Mouse (Mus musculus): Measurements from ENCODE around the gene Cmah.
A peak's percentile ranks its signal among the peaks of the same experiment; 100 is the strongest.

The Cmah gene

GRCm38 (mm10) chr13:24327201-24327600 is at the start of gene Cmah:
TSS of gene Cmah (plus strand) at chr13:24327404.
- no peak for DNase-seq

- DNase-seq = no peak
Observed at GRCm38 (mm10) chr13:24279407-24279761, 47.8 kb upstream of the Cmah start.

GRCm38 (mm10) chr13:24279762-24280438 is 47.3 kb upstream of the Cmah start:
- peak; percentile 35 for DNase-seq

GRCm38 (mm10) chr13:24280439-24281431 is 46.5 kb upstream of the Cmah start, which contains the start of gene Carmil1:
TSS of gene Carmil1 (minus strand) at chr13:24280795.
- peak; percentile 79 for DNase-seq

- DNase-seq = no peak
Observed at GRCm38 (mm10) chr13:24287381-24287780, 39.8 kb upstream of the Cmah start.

- DNase-seq = peak; percentile 62
Observed at GRCm38 (mm10) chr13:24297252-24297651, 30.0 kb upstream of the Cmah start.

GRCm38 (mm10) chr13:24305486-24305885 is 21.7 kb upstream of the Cmah start:
- no peak for DNase-seq

GRCm38 (mm10) chr13:24306248-24306647 is 21.0 kb upstream of the Cmah start:
- no peak for DNase-seq

- DNase-seq = no peak
Observed at GRCm38 (mm10) chr13:24311011-24311940, 15.9 kb upstream of the Cmah start.

- DNase-seq = no peak
Observed at GRCm38 (mm10) chr13:24316563-24316962, 10.6 kb upstream of the Cmah start.

- DNase-seq = peak; percentile 46
Observed at GRCm38 (mm10) chr13:24318618-24319017, 8.6 kb upstream of the Cmah start.

GRCm38 (mm10) chr13:24321313-24321712 is 5.9 kb upstream of the Cmah start:
- no peak for DNase-seq

- no peak for DNase-seq
Observed at GRCm38 (mm10) chr13:24328036-24328817, 1.0 kb downstream of the Cmah start.

- DNase-seq = no peak
Observed at GRCm38 (mm10) chr13:24330128-24330527, 2.9 kb downstream of the Cmah start.

- no peak for DNase-seq
Observed at GRCm38 (mm10) chr13:24330836-24331523, 3.8 kb downstream of the Cmah start.

GRCm38 (mm10) chr13:24332537-24332936 is 5.3 kb downstream of the Cmah start:
- no peak for DNase-seq

- DNase-seq = no peak
Observed at GRCm38 (mm10) chr13:24336818-24337217, 9.6 kb downstream of the Cmah start.

- DNase-seq = peak; percentile 58
Observed at GRCm38 (mm10) chr13:24337874-24338273, 10.7 kb downstream of the Cmah start.

GRCm38 (mm10) chr13:24338343-24338861 is 11.2 kb downstream of the Cmah start:
- DNase-seq = peak; percentile 43

GRCm38 (mm10) chr13:24339907-24340306 is 12.7 kb downstream of the Cmah start:
- no peak for DNase-seq

- DNase-seq = no peak
Observed at GRCm38 (mm10) chr13:24340462-24340861, 13.3 kb downstream of the Cmah start.

Data from lung, postnatal 14 days (tissue).